Mouse (Mus musculus) macrophage (primary cell): ENCODE data around the gene Pigk. TPM values are rescaled to one million over a fixed set of nuclear protein-coding genes. Genes with fewer than 3 reads are reported as not detected.

Experiments
- H3K27ac ChIP-seq: fragments of 350-480 bp; formaldehyde crosslinking; 2 replicates; pipeline ENCODE4 v1.9.0; 2021
- H3K36me3 ChIP-seq: fragments of 350-480 bp; formaldehyde crosslinking; 2 replicates; pipeline ENCODE4 v1.9.0; 2021; ENCODE audit errors: inconsistent target
- H3K4me3 ChIP-seq: fragments of 350-480 bp; formaldehyde crosslinking; 2 replicates; pipeline ENCODE4 v1.9.0; 2021; ENCODE audit errors: inconsistent target
- H3K79me2 ChIP-seq: fragments of 350-480 bp; formaldehyde crosslinking; 2 replicates; pipeline ENCODE4 v1.9.0; 2021; ENCODE audit errors: inconsistent target
- WGBS: methylation state at CpG from one replicate; pipeline ENCODE4 v1.1.7; 2026; ENCODE audit warnings: inconsistent platforms; ENCODE audit not compliant: missing documents; 5-methylcytosine and 5-hydroxymethylcytosine counted together
- polyA plus RNA-seq: library from polyadenylated mRNA; stranded (reverse); fragments of 250-400 nt; gene quantifications from 3 replicates; pipeline ENCODE4 v1.2.4, GENCODE M21; 2018; ENCODE audit warnings: inconsistent platforms

Gene Pigk
- polyA plus RNA-seq, 1 experiment from 2014 or later: 35.7 TPM

DNA sequence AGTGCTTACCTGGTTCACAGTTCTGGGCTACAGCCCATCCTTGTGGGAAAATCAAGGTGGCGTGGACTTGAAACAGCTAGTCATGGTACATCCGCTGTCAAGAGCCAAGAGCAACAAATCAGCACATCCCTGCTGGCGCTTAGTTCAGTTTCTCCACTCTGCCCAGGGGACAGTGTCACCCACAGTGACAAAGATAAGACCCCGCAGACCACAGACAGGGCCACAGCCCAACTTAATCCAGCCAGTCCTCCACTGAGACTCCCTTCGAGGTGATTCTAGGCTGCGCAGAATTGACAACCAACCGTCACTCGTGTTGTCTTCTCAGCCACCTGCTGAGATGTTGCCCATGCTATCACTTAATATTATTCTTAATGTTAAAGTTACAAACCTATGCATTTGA lies 211.5 kb downstream of the Pigk start:
- Histone ChIP-seq H3K27ac (no peak overlapping the region), H3K36me3 (no peaks in the 10 kb centered on the region), H3K4me3 (no peak overlapping the region), H3K79me2 (no peaks in the 10 kb centered on the region)
- WGBS: 94% methylated on average over 8 of the region's 8 CpGs

DNA sequence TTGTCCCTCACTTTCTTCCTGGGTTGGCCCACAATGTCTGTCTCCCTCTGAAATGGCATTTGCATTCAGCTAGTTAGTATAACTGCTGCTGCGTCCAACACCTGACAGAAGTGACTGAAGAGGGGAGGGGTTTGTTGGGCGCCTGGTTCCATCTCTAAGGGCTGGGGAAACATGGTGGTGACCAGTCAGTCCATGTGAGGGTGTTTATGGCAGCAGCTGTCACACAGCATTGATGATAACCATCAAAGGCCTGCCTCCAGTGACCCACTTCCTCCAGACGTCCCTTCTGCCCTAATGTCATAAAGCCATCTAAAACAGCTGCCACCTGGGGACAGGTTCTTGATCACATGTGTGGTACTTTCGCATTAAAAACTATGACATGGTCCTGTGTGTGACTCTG lies 212.3 kb downstream of the Pigk start:
- 74% methylated on average over 4 of the region's 4 CpGs for WGBS
- Histone ChIP-seq H3K4me3 (no peak overlapping the region), H3K36me3 (no peaks in the 10 kb centered on the region), H3K79me2 (no peaks in the 10 kb centered on the region), H3K27ac (no peak overlapping the region)

DNA sequence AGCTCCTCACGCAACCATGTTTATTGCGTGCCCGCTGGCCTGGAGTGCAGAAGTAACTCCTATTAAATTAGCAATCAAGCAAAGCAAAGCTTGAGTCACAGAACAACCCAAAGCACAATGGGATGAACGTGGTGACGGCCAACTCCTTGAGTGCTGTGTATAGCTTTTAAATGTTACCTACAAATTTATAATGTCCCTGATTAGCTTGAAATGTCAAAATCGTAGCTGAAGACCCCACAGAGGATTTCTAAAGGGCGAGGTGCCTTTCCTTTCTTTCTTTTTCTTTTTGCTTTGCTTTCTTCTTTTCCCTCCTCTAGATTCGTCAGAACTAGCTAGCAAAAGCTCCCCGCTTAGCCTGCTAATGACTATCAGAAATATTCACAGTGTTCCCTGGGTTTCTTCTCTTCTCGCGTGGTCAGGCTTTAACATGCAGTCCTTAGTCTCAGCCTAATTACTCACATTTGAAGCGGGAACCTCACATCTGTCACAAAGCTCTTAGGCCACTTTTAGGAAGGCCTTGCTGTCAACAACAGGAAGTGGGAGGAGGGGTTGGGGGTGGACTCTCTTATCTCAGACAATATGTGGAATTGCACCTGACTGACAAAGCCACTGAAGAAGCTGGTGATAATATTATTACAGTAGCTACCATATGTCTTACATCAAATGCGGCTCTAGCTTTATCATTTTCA lies 214.5 kb downstream of the Pigk start:
- WGBS: 48% methylated on average over 12 of the region's 13 CpGs
- Histone ChIP-seq H3K79me2 (no peaks in the 10 kb centered on the region), H3K27ac (peak overlapping the region; percentile 50), H3K4me3 (no peak overlapping the region), H3K36me3 (no peaks in the 10 kb centered on the region)

DNA sequence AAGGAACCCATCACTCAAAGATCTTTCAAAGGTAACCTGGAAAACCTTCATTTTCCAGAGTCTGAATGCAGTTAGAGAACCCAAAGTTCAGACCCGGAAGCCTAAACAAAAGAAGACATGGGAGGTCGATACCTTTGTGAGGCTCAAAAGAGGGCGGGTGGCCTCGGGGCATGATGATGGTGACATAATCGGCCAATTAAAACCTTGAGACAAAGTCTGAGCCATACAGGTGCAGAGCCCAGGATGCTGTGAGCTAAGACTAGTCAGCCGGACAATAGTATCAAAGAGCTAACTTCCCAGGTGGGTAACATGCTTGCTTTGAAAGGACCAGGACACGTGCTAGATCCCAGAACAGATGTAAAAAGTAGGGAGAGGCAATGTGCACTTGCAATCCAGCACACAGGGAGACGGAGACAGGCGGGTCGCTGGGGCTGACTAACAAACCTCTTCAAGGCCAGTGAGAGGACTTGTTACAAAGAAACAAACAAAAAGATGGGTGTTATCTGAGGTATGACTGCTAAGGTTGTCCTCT lies 215.4 kb downstream of the Pigk start:
- Histone ChIP-seq H3K36me3 (no peaks in the 10 kb centered on the region), H3K4me3 (no peak overlapping the region), H3K79me2 (no peaks in the 10 kb centered on the region), H3K27ac (0 out of 2 replicates have a peak overlapping the region, but pooled peaks have one; percentile 50)
- 97% methylated on average over 10 of the region's 10 CpGs for WGBS

DNA sequence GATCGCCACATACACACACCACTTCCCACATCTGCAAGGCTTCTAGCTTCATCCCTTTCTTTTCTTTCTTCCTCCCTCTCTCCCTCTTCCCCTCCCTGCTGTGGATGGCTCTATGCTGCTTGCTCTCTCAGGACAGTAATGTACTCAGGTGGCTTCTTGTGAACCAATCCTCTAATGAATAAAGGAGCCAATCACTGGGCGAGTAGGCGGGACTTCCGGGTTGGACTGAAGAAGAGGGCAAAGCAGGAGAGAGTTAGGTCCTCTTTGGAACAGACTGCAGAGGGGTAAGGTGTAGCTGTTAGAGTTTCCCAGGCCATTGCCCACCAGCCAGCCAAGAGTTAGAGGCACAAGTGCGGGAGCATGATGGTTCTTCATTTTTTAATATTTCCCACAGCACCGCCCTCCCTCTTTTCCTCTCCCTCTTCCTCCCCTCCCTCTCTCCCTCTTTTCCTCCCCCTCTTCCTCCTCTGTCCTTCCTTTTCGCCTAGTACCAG lies 215.9 kb downstream of the Pigk start:
- Histone ChIP-seq H3K4me3 (no peak overlapping the region), H3K27ac (no peak overlapping the region), H3K36me3 (no peaks in the 10 kb centered on the region), H3K79me2 (no peaks in the 10 kb centered on the region)
- WGBS: 89% methylated on average over 7 of the region's 7 CpGs

DNA sequence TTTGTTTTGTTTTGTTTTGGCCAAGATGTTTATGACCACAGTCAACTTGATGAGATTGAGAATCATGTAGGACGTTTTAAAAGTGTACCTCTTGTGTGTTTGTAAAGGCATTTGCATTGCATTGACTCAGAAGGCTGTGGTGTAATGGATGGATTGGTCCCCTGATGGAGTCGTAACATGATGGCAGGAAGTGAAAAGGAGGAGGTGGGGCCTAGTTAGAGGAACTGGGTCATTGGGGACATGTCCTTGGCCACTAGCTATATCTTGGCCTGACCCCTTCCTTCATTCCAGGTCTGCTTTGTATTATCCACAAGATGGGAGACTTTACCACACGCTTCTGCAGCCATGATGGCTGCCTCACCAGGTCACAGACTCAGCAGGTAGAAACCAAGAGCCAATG lies 217.5 kb downstream of the Pigk start:
- H3K36me3 ChIP-seq: no peaks in the 10 kb centered on the region
- peak overlapping the region; percentile 61 for H3K27ac ChIP-seq
- WGBS: 88% methylated on average over 3 of the region's 3 CpGs
- H3K4me3 ChIP-seq: no peak overlapping the region
- H3K79me2 ChIP-seq: no peaks in the 10 kb centered on the region

DNA sequence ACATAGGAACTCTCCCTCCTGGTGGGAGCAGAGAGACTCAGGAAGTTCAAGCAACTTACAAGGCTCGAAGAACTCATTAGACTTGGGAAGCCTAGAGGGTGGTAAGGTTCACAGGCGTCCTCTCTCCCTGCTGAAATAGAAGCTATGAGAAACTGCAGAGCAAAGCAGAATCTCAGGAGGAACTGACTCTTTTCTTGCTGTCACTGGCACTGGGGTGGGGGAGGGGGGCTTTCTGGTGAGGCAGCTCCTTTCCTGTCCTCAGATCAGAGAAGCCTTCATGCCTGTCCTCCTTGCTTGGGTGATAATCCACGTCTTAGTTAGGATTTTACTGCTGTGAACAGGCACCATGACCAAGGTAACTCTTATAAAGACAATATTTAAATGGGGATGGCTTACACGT lies 218.2 kb downstream of the Pigk start:
- H3K27ac ChIP-seq: peak overlapping the region; percentile 61
- 43% methylated on average over 3 of the region's 4 CpGs for WGBS
- H3K79me2 ChIP-seq: no peaks in the 10 kb centered on the region
- no peak overlapping the region for H3K4me3 ChIP-seq
- H3K36me3 ChIP-seq: no peaks in the 10 kb centered on the region

DNA sequence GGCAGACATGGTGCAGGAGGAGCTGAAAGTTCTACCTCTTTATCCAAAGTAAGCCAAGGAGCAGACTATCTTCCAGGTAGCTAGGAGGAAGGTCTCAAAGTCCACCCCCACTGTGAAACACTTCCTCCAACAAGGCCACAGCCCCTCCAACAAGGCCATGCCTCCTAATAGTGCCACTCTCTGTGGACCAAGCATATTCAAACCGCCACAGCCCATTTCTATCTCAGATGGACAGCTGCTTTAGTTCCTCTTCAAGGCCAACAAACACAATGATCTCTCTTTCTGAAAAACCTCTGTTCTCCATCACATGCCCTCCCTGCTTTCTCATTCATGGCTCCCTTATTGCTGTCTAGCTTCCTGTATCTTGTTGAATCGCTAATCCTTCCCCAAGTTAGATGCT lies 218.6 kb downstream of the Pigk start:
- Histone ChIP-seq H3K4me3 (no peak overlapping the region), H3K79me2 (no peaks in the 10 kb centered on the region), H3K27ac (peak overlapping the region; percentile 61), H3K36me3 (no peaks in the 10 kb centered on the region)
- 81% methylated on average over 2 of the region's 2 CpGs for WGBS

DNA sequence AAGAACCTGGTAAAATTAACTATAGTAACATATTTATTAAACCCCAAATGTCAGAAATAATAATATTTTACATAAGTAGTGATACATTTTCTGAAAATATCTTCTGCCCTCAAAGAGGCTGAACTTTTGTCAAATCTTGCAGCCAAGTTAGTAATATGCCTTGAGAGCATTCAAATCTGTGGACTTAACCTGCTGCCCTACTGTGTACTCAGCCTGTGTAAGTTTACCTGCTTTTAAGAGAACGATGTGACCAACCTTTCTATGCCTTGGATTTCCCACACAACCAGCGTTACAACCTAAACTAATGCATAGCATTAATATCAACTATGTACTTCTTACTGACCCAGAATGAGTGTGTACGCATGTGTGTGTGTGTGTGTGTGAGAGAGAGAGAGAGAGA lies 219.8 kb downstream of the Pigk start:
- WGBS: 90% methylated on average over 3 of the region's 3 CpGs
- Histone ChIP-seq H3K4me3 (no peak overlapping the region), H3K36me3 (no peaks in the 10 kb centered on the region), H3K79me2 (no peaks in the 10 kb centered on the region), H3K27ac (no peak overlapping the region)

DNA sequence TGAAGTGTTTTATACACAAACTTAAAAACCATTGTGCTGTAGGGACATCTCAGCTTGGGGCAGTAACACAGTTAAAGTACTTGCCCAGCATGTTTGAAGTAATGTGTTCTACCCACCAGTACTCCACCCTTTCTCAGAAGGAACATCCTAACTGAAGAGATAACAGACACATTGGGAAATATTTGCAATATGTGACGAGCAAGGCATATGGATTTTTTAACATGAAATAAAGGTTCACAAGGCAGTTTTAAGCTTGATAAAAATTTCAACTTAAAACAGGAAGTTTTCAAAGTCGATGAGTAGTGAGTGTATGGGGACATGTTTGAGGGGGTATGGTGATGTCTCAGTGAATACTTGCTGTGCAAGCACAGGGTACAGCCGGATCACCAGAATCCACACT lies 222.4 kb downstream of the Pigk start:
- H3K79me2 ChIP-seq: no peaks in the 10 kb centered on the region
- WGBS: 69% methylated on average over 3 of the region's 3 CpGs
- no peaks in the 10 kb centered on the region for H3K36me3 ChIP-seq
- no peak overlapping the region for H3K4me3 ChIP-seq
- H3K27ac ChIP-seq: no peak overlapping the region

DNA sequence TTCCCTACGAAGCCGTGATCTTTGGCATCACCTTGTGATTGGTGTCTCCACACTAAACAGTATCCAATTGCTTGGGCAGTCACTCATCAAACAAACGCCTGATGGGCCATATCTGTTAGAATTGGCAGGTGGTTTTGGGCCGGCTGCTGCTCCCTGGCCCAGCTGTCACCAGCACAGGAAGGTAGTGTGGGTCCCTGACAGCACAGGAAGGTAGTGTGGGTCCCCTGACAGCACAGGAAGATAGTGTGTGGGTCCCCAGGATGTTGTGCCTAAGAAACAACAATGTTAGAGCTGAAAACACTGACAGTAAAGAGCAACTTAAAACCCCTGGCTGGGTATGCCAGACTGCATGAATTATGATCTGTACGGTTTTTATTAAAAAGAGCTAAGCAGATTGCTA lies 227.8 kb downstream of the Pigk start:
- Histone ChIP-seq H3K79me2 (no peaks in the 10 kb centered on the region), H3K4me3 (no peak overlapping the region), H3K36me3 (no peaks in the 10 kb centered on the region), H3K27ac (no peak overlapping the region)
- 64% methylated on average over 5 of the region's 5 CpGs for WGBS

DNA sequence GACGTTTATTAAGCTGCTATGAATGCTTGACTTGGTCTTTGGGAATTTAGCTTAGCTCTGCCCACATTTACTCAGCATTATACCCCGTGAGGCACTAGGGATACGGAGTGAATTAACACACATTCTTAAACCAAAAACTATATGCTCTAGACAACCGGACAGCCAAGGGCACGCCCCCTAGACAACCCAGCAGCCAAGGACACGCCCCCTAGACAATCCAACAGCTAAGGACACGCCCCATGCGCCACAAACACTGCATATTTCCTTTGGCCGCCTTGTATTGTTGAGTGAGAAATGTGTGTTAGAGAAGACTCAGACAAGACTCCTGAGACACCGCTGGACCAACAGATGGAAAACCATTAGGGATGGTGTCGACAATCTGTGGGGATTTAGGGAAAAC lies 229.1 kb downstream of the Pigk start:
- H3K4me3 ChIP-seq: no peak overlapping the region
- 80% methylated on average over 11 of the region's 11 CpGs for WGBS
- H3K36me3 ChIP-seq: no peaks in the 10 kb centered on the region
- H3K27ac ChIP-seq: no peak overlapping the region
- no peaks in the 10 kb centered on the region for H3K79me2 ChIP-seq

DNA sequence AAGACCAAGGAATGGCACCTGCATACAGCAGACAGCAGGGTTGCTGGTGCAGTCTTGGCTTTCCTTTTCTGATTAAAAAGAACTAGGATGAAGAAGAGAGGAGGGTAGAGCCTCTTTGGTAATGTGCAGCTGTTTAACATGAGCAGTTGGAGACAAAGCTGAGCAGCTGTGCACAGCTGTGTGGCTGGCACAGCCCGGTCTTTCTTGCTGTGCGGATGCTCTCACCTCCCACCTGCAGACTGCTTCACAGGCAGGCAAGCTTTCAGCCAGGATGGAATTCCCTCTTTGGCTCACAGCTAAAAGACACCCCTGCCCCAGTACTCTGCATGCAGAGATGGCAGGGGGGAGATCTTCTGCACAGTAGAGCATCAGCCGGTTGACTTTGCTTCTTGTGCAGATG lies 230.9 kb downstream of the Pigk start:
- WGBS: 94% methylated on average over 3 of the region's 3 CpGs
- Histone ChIP-seq H3K27ac (no peak overlapping the region), H3K36me3 (no peaks in the 10 kb centered on the region), H3K79me2 (no peaks in the 10 kb centered on the region), H3K4me3 (no peak overlapping the region)

DNA sequence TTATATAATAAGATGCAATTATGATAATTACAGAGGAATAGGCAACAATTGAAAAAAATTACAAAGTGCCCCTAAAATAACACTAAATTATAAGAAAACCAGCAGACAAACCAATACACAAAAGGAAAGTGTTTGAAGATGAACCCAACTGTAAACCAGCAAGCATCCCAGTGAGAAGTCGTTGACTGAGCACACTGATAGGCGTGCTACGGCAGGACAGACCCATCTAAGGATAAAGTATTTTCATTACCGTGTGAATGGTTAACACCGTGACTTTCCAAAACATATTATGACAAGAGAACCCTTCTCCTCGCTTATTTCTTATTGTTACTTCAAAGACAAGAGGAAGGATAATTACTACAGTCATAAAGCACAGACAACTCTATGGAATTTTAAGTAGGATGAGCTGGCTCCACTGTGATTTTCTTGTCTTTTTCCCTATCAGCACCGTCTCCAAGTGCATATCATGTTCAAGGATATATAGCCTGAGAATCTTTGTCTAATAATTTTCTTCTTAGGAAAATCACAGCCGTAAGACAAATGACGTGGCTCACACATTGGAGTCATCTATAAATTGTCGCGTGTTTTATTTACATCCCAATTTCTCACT lies 233.2 kb downstream of the Pigk start:
- Histone ChIP-seq H3K36me3 (no peaks in the 10 kb centered on the region), H3K79me2 (no peaks in the 10 kb centered on the region), H3K4me3 (no peak overlapping the region), H3K27ac (no peak overlapping the region)
- 93% methylated on average over 11 of the region's 11 CpGs for WGBS

DNA sequence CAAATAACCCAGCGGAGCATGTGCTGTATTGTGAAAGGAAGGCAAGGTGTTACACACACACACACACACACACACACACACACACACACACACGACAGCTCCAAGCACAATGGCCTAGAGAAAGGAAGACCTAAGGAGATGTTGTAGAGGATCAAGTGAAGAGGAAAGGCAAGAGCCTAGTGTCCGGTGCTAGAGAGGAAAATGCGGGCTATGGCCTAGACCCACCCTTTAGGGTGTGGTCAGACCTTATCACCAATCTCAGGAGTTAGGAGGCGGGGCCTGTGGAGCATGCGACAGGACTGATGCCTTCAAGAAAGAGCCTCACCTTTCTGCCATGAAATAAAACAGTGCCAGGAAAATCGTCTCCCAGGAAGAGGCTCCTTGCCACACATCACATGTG lies 234.7 kb downstream of the Pigk start:
- Histone ChIP-seq H3K79me2 (no peaks in the 10 kb centered on the region), H3K27ac (no peak overlapping the region), H3K36me3 (no peaks in the 10 kb centered on the region), H3K4me3 (no peak overlapping the region)
- WGBS: 91% methylated on average over 6 of the region's 7 CpGs
